Mouse (Mus musculus) embryonic stem cell, embryonic (primary cell): ENCODE measurements around the gene Faap24.

Experiments
- CTCF ChIA-PET, 4 experiments: fragments of 300-600 bp in 2 of 4; fragments of 350-600 bp in 2 of 4; sonication (Branson Sonifier 250); formaldehyde crosslinking; loops; one replicate each; lab custom pipeline; 2022; ENCODE audit warnings: inconsistent platforms in 2 of 4; lab: Charles Lee
- POLR2A ChIA-PET, 4 experiments: fragments of 300-600 bp in 2 of 4; fragments of 350-600 bp in 2 of 4; sonication (Branson Sonifier 250); formaldehyde crosslinking; loops; one replicate each; lab custom pipeline; 2022; ENCODE audit warnings: antibody characterized with exemption in 4 of 4, inconsistent platforms in 1 of 4; lab: Charles Lee

Gene Faap24

DNA sequence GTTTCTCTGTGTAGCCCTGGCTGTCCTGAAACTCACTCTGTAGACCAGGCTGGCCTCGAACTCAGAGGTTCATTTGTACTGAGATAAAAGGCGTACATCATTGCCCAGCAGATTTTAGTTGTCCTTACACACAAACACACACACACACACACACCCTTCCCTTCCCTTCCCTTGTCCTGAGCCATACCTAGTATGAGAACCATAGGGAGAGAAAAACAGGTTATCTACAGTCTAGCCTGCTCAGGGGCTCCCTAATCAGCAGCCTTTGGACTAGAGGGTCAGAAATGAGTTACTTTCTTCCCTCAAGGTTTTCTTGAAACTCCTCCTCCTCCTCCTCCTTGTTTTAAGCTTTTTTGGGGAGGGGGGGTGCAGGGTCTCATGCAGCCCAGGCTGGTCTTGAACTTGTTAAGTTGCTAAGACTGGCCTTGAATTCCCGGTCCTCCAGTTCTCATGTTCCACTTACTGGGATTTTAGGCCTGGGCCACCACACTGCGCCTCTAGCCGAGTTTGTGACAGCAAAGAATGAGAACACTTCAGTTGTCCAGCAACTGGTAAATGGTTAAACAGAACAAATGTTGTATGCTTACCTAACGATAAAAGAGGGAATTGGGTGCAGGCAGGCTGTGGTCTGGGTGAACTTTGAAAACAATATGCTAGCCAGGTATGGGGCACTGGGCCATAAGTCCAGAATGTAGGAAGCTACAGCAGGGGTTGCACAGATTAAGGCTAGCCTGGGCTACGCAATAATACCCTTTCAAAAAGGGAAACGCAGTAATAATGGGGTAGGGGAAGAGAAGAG is 46.6 kb downstream of the Faap24 start:
- CTCF ChIA-PET = no interaction called here

DNA sequence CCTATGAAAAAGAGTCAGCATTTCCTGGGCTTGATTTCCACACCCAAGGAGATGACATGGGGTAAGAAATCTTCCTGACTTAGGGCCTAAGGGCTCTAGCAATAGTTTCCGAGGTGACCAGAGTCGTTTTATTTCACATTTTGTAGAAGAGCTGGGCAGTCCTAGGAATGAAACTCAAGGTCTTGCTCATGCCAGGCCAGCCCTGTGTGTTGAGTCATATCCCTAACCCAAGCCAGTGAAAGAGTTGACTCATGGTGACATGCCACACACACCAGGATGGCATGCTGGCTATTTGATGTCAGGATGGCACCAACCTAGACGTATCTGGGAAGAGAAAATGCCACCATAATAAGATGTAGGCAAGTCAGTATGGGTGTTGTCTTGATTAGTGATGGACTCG is 47.6 kb downstream of the Faap24 start:
- CTCF ChIA-PET = interaction anchor here in 2 of 4 experiments (0.6 to 1.0 kb wide), 2 partner anchors 37 to 170 kb away, joined by 3 read pairs; no protein-coding TSS in a partner anchor
- POLR2A ChIA-PET = interaction anchor here in 3 of 4 experiments (0.6 to 6.8 kb wide), 12 partner anchors 9 to 32 kb away, joined by 3 to 76 read pairs (median 6); partner anchors contain the start of gene Rhpn2 (in 3 of the 3)

More for the DNA sequence above, 46.6 kb downstream of the Faap24 start:
- POLR2A ChIA-PET = interaction anchor here in 3 of 4 experiments (0.6 to 6.8 kb wide), 11 partner anchors 9 to 295 kb away, joined by 3 to 76 read pairs (median 4); partner anchors contain the start of gene Rhpn2 (in 3 of the 3)

DNA sequence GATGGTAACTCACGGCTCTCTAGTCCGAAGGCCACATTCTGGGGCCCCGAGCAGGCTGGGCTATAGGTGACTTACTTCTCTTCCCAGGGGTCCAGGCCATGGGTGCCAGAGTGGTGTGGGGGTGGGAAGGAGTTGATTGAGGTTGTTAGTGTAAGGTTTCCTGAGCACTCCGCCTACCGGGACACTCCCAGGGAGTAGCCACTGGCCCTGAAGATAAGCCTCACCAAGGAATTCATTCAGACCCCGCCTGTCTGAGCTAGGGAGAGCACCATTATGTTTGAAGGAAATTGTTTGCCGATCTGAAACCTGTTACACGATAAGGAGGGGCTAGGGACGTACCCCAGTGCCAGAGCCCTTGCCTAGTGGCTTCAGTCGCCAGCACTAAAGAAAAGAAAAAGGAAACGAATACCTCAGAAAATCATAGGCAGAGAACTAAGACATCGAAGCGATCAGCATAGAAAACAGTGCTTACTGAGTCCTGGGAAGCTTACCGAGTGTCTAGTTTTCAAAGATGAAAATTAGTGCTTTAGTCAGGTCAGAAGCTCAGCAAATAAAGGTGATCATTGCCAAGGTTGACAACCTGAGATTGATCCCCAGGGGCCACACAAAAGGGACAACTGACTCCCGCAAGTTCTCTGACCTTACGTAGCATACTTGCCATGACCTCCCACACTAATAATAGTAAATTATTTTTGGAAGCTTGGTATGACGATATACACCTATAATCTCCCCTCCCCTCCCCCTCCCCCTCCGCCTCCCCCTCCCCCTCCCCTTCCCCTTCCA is 48.5 kb downstream of the Faap24 start:
- POLR2A ChIA-PET = interaction anchor here in 3 of 4 experiments (0.6 to 6.8 kb wide), 17 partner anchors 8 to 575 kb away, joined by 3 to 76 read pairs (median 5); partner anchors contain the start of genes Rhpn2 (in 3 of the 3), Gpatch1 (in 1 of the 3) and Rgs9bp (in 1 of the 3)
- CTCF ChIA-PET = interaction anchor here in 3 of 4 experiments (0.6 to 1.0 kb wide), 4 partner anchors 18 to 171 kb away, joined by 3 to 5 read pairs (median 3); no protein-coding TSS in a partner anchor

DNA sequence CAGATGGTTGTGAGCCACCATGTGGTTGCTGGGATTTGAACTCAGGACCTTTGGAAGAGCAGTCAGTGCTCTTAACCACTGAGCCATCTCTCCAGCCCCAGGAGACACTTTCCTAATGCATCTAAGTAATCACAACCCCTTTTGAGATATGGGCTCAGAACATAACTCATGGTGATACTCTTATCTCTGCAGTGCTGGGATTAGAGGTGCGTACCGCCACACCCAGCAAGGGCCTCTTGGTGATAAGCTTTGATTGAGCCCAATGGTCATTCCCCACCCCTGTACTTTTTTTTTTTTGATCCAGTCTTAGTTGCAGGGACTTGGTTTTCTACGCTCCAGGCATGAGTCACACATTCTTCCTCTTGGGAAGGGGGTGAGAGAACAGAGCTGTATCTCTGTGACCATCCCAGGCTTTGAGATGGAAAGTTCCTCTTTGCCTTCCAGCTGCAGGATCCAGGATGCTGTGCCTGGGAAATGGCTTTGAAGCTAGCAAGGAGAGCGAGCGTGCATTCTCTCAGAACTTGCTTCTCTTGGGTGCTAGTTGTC is 51.8 kb downstream of the Faap24 start:
- POLR2A ChIA-PET = interaction anchor here in 3 of 4 experiments (0.6 to 6.8 kb wide), 4 partner anchors 10 to 49 kb away, joined by 4 to 76 read pairs (median 8); partner anchors contain the start of gene Rhpn2 (in 3 of the 3)
- CTCF ChIA-PET = interaction anchor here in 1 of 4 experiments (0.7 kb wide), 1 partner anchor 11 kb away, joined by 3 read pairs; the partner anchor contains the start of gene Rhpn2

DNA sequence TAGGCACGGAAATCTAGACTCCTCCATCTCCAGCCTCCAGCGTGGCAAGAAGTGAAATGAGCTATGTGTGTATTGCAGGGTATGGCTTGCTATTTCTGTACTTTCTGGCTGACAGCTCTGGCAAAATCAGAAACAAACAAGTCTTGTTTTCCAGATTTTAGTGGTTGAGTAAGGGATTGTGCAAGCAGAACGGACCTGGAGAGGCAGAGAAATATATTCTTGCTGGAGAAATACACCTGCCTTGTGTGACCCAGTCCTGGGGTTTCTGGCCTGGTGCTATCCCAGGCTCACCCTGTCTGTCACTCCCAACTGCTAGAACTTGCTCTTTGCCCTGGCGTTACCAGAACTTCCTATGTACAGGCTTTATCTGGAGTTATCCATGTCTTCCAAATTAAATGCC is 54.1 kb downstream of the Faap24 start:
- ChIA-PET POLR2A (interaction anchor here in 2 of 4 experiments (0.7 to 2.9 kb wide), 7 partner anchors 9 to 31 kb away, joined by 3 to 21 read pairs (median 6); partner anchors contain the start of gene Rhpn2 (in 2 of the 2)), CTCF (no interaction called here)
